Mouse (Mus musculus): Measurements from ENCODE around the gene Sugct. TPM values are rescaled to one million over a fixed set of nuclear protein-coding genes. Genes with fewer than 3 reads are reported as not detected.

Gene Sugct
- polyA plus RNA-seq, 1 experiment from 2014 or later: 4.5 TPM

DNA sequence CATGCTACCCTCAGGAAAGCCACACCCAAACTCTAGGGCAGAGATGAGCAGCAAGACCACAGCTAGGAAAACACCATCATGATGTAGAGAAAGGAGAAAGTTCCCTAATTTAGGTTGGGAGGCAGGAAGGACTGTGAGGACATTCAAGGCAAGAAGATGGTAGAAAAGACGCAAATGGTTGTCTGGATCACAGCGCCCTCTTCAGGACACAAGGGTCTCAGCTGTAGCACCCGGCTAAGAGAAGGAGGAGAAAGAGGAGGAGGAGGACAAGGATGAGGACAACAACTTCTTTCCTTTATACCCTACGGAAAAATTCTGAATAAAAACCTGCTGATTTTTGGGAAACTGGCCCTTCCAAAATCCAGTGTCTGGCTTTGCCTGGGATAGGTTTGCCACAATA lies 774.0 kb downstream of the Sugct start:
- H3K27ac ChIP-seq: no peak overlapping the region
- no peak overlapping the region for H3K9ac ChIP-seq
- H3K36me3 ChIP-seq: no peaks in the 10 kb centered on the region
- WGBS: 45% methylated on average over 4 of the region's 4 CpGs
- H3K27me3 ChIP-seq: no peaks in the 10 kb centered on the region
- no peaks in the 10 kb centered on the region for H3K9me3 ChIP-seq
- H3K4me1 ChIP-seq: 0 out of 2 replicates have a peak, but pooled peaks cover 2% of the 10 kb centered on the region
- no peak overlapping the region for H3K4me2 ChIP-seq
- H3K4me3 ChIP-seq: no peak overlapping the region
- no peak for ATAC-seq (ENCODE audit: insufficient number of reproducible peaks, low FRiP score, low TSS enrichment, low read depth)

DNA sequence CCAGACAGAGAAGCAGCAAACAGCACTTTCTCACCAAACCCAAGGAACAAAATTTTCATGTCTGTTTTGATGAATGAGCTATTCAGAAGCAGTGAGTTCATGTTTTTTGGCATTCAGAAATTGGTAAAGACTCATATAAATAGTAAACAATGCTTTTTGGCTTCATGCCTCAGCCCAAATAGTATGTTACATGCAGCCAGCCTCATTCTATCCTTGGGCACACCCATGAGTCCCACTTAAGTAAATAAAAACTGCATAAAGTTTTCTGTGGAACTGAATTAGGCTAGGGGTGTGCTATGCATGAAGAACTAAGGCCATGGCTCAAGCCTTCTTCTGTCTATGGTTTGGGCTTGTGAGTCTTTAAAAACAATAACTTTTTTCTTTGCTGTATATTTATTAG lies 779.7 kb downstream of the Sugct start:
- Histone ChIP-seq H3K9ac (no peak overlapping the region), H3K27me3 (no peaks in the 10 kb centered on the region), H3K4me2 (no peak overlapping the region), H3K27ac (no peak overlapping the region), H3K4me1 (no peaks in the 10 kb centered on the region), H3K36me3 (no peaks in the 10 kb centered on the region), H3K9me3 (no peaks in the 10 kb centered on the region), H3K4me3 (no peak overlapping the region)
- ATAC-seq (ENCODE audit: insufficient number of reproducible peaks, low FRiP score, low TSS enrichment, low read depth): no peak

DNA sequence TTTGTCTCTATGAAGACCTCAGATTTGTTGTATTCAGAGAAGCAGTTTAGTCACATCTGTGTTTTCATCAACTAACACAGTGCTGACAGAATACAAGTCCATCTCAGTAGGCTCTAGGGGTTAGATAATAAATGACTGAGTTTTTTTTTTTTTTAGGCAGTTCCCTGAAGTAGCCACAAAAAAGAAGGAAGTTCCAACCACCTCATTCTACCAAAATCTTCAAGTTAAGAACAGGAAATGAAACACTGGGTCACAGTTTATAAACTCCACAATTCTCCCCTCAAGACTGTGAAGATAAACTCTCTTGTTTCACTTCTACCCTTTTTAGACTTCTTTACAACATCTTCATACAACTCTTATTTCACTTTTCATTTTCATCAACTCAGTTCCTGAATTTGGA lies 783.1 kb downstream of the Sugct start:
- Histone ChIP-seq H3K27me3 (no peaks in the 10 kb centered on the region), H3K4me2 (no peak overlapping the region), H3K27ac (no peak overlapping the region), H3K9ac (no peak overlapping the region), H3K9me3 (no peaks in the 10 kb centered on the region), H3K36me3 (no peaks in the 10 kb centered on the region), H3K4me3 (no peak overlapping the region), H3K4me1 (no peaks in the 10 kb centered on the region)
- ATAC-seq (ENCODE audit: insufficient number of reproducible peaks, low FRiP score, low TSS enrichment, low read depth): no peak

DNA sequence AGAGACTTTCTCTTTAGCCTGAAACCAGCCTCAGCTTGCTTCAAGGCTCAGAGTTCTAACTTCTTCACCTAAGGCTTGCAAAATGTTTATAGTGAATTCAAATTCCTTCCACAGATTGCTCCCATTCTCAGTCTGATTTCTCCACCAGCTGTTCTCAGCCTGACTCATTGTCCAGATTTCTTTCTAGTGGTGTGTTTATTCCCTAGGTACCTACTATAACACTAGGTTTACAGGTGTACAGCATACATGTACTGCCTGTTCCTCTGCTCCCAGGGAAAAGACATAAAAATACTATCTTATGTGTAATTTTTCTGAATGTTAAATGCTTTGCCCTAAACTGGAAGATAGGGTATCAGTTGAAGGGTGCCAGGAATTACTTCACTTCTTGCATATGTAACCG lies 788.4 kb downstream of the Sugct start:
- Histone ChIP-seq H3K4me2 (no peak overlapping the region), H3K27ac (no peak overlapping the region), H3K4me3 (no peak overlapping the region), H3K9me3 (no peaks in the 10 kb centered on the region), H3K36me3 (no peaks in the 10 kb centered on the region), H3K27me3 (no peaks in the 10 kb centered on the region), H3K4me1 (no peaks in the 10 kb centered on the region), H3K9ac (no peak overlapping the region)
- WGBS: 68% methylated on average over 1 of the region's 1 CpGs
- no peak for ATAC-seq (ENCODE audit: insufficient number of reproducible peaks, low FRiP score, low TSS enrichment, low read depth)

- Histone ChIP-seq H3K4me3 (no peak overlapping the region), H3K27ac (no peak overlapping the region), H3K4me2 (no peak overlapping the region), H3K36me3 (no peaks in the 10 kb centered on the region), H3K4me1 (no peaks in the 10 kb centered on the region), H3K9ac (no peak overlapping the region), H3K9me3 (no peaks in the 10 kb centered on the region), H3K27me3 (no peaks in the 10 kb centered on the region)
- WGBS: 90% methylated on average over 4 of the region's 4 CpGs
- ATAC-seq (ENCODE audit: insufficient number of reproducible peaks, low FRiP score, low TSS enrichment, low read depth): no peak
Observed at GRCm38 (mm10) chr13:16901424-16901823, 793.9 kb downstream of the Sugct start.

GRCm38 (mm10) chr13:16898084-16898792 lies 797.1 kb downstream of the Sugct start:
- Histone ChIP-seq H3K27me3 (no peaks in the 10 kb centered on the region), H3K4me1 (no peaks in the 10 kb centered on the region), H3K4me3 (no peak overlapping the region), H3K27ac (no peak overlapping the region), H3K4me2 (no peak overlapping the region), H3K9me3 (no peaks in the 10 kb centered on the region), H3K36me3 (no peaks in the 10 kb centered on the region), H3K9ac (no peak overlapping the region)
- ATAC-seq (ENCODE audit: insufficient number of reproducible peaks, low FRiP score, low TSS enrichment, low read depth): no peak

DNA sequence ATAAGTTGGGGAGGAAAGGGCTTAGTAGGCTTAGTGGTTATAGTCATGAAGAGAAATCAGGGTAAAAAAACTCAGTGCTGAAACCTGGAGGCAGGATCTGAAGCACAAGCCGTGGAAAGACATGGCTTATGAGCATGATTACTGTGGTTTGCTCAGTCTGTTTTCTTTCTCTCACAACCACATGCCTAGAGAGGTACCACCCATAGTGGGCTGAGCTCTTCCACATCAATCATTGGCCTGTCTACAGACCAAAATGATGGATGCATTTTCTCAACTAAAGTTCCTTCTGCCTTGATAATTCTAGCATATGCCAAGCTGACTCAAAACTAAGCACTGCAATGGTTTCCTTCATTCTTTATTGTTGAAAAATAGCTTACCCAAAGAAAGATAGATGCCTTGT lies 817.3 kb downstream of the Sugct start:
- no peak for ATAC-seq (ENCODE audit: insufficient number of reproducible peaks, low FRiP score, low TSS enrichment, low read depth)
- Histone ChIP-seq H3K4me1 (no peaks in the 10 kb centered on the region), H3K4me3 (no peak overlapping the region), H3K9ac (no peak overlapping the region), H3K27me3 (no peaks in the 10 kb centered on the region), H3K4me2 (no peak overlapping the region), H3K9me3 (no peaks in the 10 kb centered on the region), H3K36me3 (no peaks in the 10 kb centered on the region), H3K27ac (no peak overlapping the region)
- WGBS: 65% methylated on average over 1 of the region's 1 CpGs

- ATAC-seq (ENCODE audit: insufficient number of reproducible peaks, low FRiP score, low TSS enrichment, low read depth): no peak
- no peaks in the 10 kb centered on the region for H3K4me1 ChIP-seq
- no peaks in the 10 kb centered on the region for H3K27me3 ChIP-seq
- no peak overlapping the region for H3K9ac ChIP-seq
- no peaks in the 10 kb centered on the region for H3K36me3 ChIP-seq
- 60% methylated on average over 2 of the region's 2 CpGs for WGBS
- no peak overlapping the region for H3K4me3 ChIP-seq
- H3K27ac ChIP-seq: no peak overlapping the region
- H3K4me2 ChIP-seq: no peak overlapping the region
- no peaks in the 10 kb centered on the region for H3K9me3 ChIP-seq
Observed at GRCm38 (mm10) chr13:16859986-16860385, 835.4 kb downstream of the Sugct start.

DNA sequence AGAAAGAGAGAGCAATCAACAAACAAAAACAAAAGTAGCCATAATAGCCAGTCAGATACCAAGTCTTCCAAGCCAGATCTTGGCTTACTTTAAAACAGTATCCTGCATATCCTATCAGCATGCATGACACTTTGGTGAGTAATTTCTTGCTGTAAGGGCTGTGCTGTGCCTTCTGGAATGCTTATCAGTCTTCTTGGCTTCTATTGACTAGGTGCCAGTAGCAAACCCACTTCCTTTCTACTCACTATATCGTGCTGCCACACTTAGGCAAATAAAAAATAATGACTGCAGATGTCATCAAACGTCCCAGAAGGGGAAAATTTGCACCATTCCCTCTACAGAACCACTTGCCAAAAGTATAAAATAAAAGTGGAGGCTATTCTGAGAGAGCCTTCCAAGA lies 848.1 kb downstream of the Sugct start:
- Histone ChIP-seq H3K4me3 (no peak overlapping the region), H3K27ac (no peak overlapping the region)
- no peak for ATAC-seq (ENCODE audit: insufficient number of reproducible peaks, low FRiP score, low TSS enrichment, low read depth)

GRCm38 (mm10) chr13:16840994-16841393 lies 854.4 kb downstream of the Sugct start:
- no peak overlapping the region for H3K9ac ChIP-seq
- no peak for ATAC-seq (ENCODE audit: insufficient number of reproducible peaks, low FRiP score, low TSS enrichment, low read depth)
- WGBS: 79% methylated on average over 1 of the region's 1 CpGs
- H3K36me3 ChIP-seq: no peaks in the 10 kb centered on the region
- no peak overlapping the region for H3K27ac ChIP-seq
- H3K4me1 ChIP-seq: no peaks in the 10 kb centered on the region
- no peaks in the 10 kb centered on the region for H3K9me3 ChIP-seq
- no peak overlapping the region for H3K4me3 ChIP-seq
- H3K4me2 ChIP-seq: no peak overlapping the region
- H3K27me3 ChIP-seq: no peaks in the 10 kb centered on the region

More for the DNA sequence above, 848.1 kb downstream of the Sugct start:
- no peak overlapping the region for H3K9ac ChIP-seq
- no peak overlapping the region for H3K4me2 ChIP-seq
- H3K4me1 ChIP-seq: no peaks in the 10 kb centered on the region
- H3K27me3 ChIP-seq: no peaks in the 10 kb centered on the region
- H3K36me3 ChIP-seq: no peaks in the 10 kb centered on the region
- no peaks in the 10 kb centered on the region for H3K9me3 ChIP-seq
- 18% methylated on average over 2 of the region's 2 CpGs for WGBS

GRCm38 (mm10) chr13:16838409-16838808 lies 856.9 kb downstream of the Sugct start:
- no peak overlapping the region for H3K9ac ChIP-seq
- no peaks in the 10 kb centered on the region for H3K4me1 ChIP-seq
- no peaks in the 10 kb centered on the region for H3K27me3 ChIP-seq
- 88% methylated on average over 3 of the region's 3 CpGs for WGBS
- no peak overlapping the region for H3K27ac ChIP-seq
- H3K9me3 ChIP-seq: no peaks in the 10 kb centered on the region
- no peaks in the 10 kb centered on the region for H3K36me3 ChIP-seq
- no peak overlapping the region for H3K4me2 ChIP-seq
- ATAC-seq (ENCODE audit: insufficient number of reproducible peaks, low FRiP score, low TSS enrichment, low read depth): no peak
- no peak overlapping the region for H3K4me3 ChIP-seq

GRCm38 (mm10) chr13:16835111-16835510 lies 860.2 kb downstream of the Sugct start:
- no peak overlapping the region for H3K4me3 ChIP-seq
- no peak overlapping the region for H3K9ac ChIP-seq
- no peak overlapping the region for H3K4me2 ChIP-seq
- no peaks in the 10 kb centered on the region for H3K9me3 ChIP-seq
- WGBS: 52% methylated on average over 2 of the region's 2 CpGs
- H3K4me1 ChIP-seq: no peaks in the 10 kb centered on the region
- H3K36me3 ChIP-seq: no peaks in the 10 kb centered on the region
- no peak overlapping the region for H3K27ac ChIP-seq
- no peak for ATAC-seq (ENCODE audit: insufficient number of reproducible peaks, low FRiP score, low TSS enrichment, low read depth)
- no peaks in the 10 kb centered on the region for H3K27me3 ChIP-seq

DNA sequence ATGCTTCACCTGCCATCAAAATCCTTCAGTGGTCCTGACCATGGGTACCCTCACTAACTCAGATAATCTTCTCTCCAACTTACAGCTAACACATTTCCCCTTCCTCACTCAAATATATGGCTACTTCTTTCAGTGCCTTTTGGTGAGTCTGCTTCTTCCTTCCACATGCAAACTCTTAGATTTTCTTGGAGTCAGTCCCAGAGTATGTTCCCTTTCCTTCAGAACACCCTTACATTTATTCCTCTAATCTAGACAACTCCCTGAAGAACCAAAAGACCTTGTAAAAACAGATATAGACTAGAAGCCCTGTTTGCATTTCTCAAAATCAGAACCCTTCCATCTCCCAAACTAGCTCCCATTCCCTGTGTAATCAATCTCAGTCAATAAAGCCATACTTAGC lies 862.3 kb downstream of the Sugct start:
- H3K9ac ChIP-seq: no peak overlapping the region

More for the DNA sequence above, 862.3 kb downstream of the Sugct start:
- Histone ChIP-seq H3K36me3 (no peaks in the 10 kb centered on the region), H3K27me3 (no peaks in the 10 kb centered on the region), H3K4me2 (no peak overlapping the region), H3K9me3 (no peaks in the 10 kb centered on the region), H3K4me1 (no peaks in the 10 kb centered on the region), H3K27ac (no peak overlapping the region), H3K4me3 (no peak overlapping the region)
- ATAC-seq (ENCODE audit: insufficient number of reproducible peaks, low FRiP score, low TSS enrichment, low read depth): no peak
